Mouse (Mus musculus): ENCODE results near the gene Plac8.

DNA sequence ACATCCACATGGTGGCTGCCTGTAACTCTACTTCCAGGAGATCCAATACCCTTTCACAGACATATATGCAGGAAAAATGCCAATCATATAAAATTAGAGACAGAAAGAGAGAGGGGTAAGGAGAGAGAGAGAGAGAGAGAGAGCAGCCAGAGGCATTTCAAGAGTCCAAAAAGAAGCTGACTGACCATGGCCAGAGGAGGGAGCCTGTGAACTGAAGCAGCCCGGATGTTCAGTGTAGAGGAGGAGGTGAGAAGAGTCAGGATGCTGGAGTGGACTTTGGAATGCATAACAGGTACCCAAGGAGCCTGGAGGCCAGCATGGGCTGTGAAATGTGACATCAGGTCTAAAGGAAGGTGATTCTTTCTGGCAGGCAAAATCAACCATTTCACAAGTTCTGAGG is 2.7 kb upstream of the Plac8 start:
- TF ChIP-seq EP300 (optimal IDR thresholded peaks at IDR 0.05) (no peak), CTCF (IDR thresholded peaks at IDR 0.05; ENCODE audit: low read depth) (peak; percentile 52)
